Comparison of ENCODE assay signal across 29 mouse cellular contexts in genomic region chr6:146778055-146778454, GRCm38 (mm10). TPM values are rescaled to one million over a fixed set of nuclear protein-coding genes. Genes with fewer than 3 reads are reported as not detected.
"Had no signal": no experiment of that assay in that cellular context is flagged by ENCODE, and none has a peak within 500 bp of the region (broad histone marks: within the 10 kb centered on the region; RNA-seq: fewer than 3 reads in every experiment).

No protein-coding gene starts in this region.

- H3K9me3 ChIP-seq: embryonic facial prominence, embryonic 10.5 days; embryonic facial prominence, embryonic 12.5 days; embryonic facial prominence, embryonic 13.5 days; embryonic facial prominence, embryonic 15.5 days; forebrain, embryonic 10.5 days; forebrain, embryonic 12.5 days; forebrain, embryonic 13.5 days; forebrain, embryonic 15.5 days had no signal

- H3K4me3 ChIP-seq: embryonic facial prominence, embryonic 10.5 days; embryonic facial prominence, embryonic 12.5 days; embryonic facial prominence, embryonic 13.5 days; embryonic facial prominence, embryonic 15.5 days; erythroblast, embryonic 14.5 days; forebrain, embryonic 10.5 days; forebrain, embryonic 12.5 days; forebrain, embryonic 13.5 days; forebrain, embryonic 15.5 days; gastrocnemius, adult 2 months; heart, adult 2 months had no signal

- H3K4me1 ChIP-seq: embryonic facial prominence, embryonic 10.5 days; embryonic facial prominence, embryonic 12.5 days; embryonic facial prominence, embryonic 13.5 days; embryonic facial prominence, embryonic 15.5 days; forebrain, embryonic 13.5 days; forebrain, embryonic 15.5 days had no signal

- H3K27ac ChIP-seq: embryonic facial prominence, embryonic 10.5 days; embryonic facial prominence, embryonic 12.5 days; embryonic facial prominence, embryonic 13.5 days; embryonic facial prominence, embryonic 15.5 days; forebrain, embryonic 10.5 days; forebrain, embryonic 12.5 days; forebrain, embryonic 13.5 days; forebrain, embryonic 15.5 days; gastrocnemius, adult 2 months; heart, adult 2 months had no signal

- DNase-seq: cerebellum, adult 8-10 months; cerebellum, adult 9-10 months; cerebellum, adult 9-11 months; cerebellum, postnatal 10 days; cerebellum, postnatal 14 days; cerebellum, postnatal 25 days; cerebellum, postnatal 36 days; embryo, embryonic 11 days; forebrain, postnatal 0 days; gastrocnemius, adult 2 months; gastrocnemius, postnatal 10 days; gastrocnemius, postnatal 14 days; gastrocnemius, postnatal 25 days; gastrocnemius, postnatal 36 days; heart, adult 18-20 months; heart, adult 2 months had no signal

- H3K9ac ChIP-seq: embryonic facial prominence, embryonic 12.5 days; embryonic facial prominence, embryonic 13.5 days; embryonic facial prominence, embryonic 15.5 days; forebrain, embryonic 12.5 days; forebrain, embryonic 13.5 days; forebrain, embryonic 15.5 days; forebrain, postnatal 0 days had no signal

- H3K27me3 ChIP-seq: embryonic facial prominence, embryonic 12.5 days; embryonic facial prominence, embryonic 13.5 days; embryonic facial prominence, embryonic 15.5 days; forebrain, embryonic 12.5 days; forebrain, embryonic 13.5 days; forebrain, embryonic 15.5 days had no signal

- ATAC-seq: forebrain, embryonic 13.5 days; forebrain, embryonic 14.5 days; forebrain, embryonic 15.5 days; forebrain, embryonic 16.5 days; forebrain, postnatal 0 days had no signal

- H3K4me2 ChIP-seq: embryonic facial prominence, embryonic 12.5 days; embryonic facial prominence, embryonic 13.5 days; embryonic facial prominence, embryonic 15.5 days; forebrain, embryonic 12.5 days; forebrain, embryonic 13.5 days; forebrain, embryonic 15.5 days had no signal

RNA-seq across cellular contexts. Expression of gene Arntl2, which starts 17.8 kb away (rescaled TPM):
- total RNA-seq: common myeloid progenitor, adult 5-6 weeks; granulocyte monocyte progenitor cell, adult 5-6 weeks had no signal
- polyA plus RNA-seq: erythroblast, embryonic 14.5 days had no signal
